Mouse (Mus musculus) retina, postnatal 1 day (tissue): ENCODE measurements around the gene Enpp7.

Experiments
- DNase-seq: peaks from one replicate; pipeline ENCODE4 v3.0.0-alpha.2; 2012

The Enpp7 gene

GRCm38 (mm10) chr11:118998540-118999265 lies 10.7 kb downstream of the Enpp7 start:
- peak; percentile 97 for DNase-seq

GRCm38 (mm10) chr11:118999361-118999804 lies 11.4 kb downstream of the Enpp7 start:
- DNase-seq, result peak; percentile 85

DNA sequence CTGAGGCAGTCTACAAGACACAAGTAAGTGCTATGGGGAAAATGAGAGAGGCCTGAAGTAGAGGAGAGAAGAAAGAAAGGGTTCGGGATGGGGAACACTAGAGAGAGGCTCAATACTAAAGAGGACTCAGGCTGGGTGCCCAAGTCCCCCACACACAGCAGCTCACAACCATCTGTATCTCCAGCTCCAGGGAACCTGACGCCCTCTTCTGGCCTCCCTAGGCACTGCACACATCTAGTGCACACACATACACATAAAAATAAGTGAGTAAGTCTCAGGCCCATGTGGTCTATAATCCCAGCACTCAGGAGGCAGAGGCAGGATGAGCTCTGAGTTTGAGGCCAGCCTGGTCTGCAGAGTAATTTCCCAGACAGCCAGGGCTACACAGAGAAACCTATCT lies 12.9 kb downstream of the Enpp7 start:
- DNase-seq, result no peak

DNA sequence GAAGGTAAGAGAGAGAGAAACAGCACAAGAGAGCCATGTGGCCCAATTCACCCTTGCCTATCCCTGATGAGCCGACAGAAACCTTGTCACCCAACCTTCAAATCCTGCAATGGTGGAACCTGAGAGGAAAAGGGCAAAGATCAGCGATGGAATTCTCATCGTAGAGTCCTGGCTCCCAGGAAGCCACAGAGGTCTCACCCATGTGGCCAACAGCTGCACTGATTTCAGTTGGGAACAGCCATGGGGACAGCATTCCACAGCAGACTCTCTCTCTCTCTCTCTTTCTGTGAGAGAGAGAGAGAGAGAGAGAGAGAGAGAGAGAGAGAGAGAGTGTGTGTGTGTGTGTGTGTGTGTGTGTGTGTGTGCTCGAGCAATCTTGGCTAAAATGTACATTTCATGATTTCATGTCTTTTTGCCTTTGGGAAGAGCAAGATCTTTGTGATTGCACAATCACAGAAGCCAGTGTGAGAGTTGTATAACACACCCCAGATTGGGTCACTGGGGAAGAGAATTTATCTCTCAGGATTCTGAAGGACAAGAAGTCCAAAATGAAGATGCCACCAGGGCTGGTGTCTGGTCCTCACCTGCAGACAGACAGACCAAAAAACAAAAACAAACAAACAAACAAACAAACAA lies 13.6 kb downstream of the Enpp7 start:
- no peak for DNase-seq

DNA sequence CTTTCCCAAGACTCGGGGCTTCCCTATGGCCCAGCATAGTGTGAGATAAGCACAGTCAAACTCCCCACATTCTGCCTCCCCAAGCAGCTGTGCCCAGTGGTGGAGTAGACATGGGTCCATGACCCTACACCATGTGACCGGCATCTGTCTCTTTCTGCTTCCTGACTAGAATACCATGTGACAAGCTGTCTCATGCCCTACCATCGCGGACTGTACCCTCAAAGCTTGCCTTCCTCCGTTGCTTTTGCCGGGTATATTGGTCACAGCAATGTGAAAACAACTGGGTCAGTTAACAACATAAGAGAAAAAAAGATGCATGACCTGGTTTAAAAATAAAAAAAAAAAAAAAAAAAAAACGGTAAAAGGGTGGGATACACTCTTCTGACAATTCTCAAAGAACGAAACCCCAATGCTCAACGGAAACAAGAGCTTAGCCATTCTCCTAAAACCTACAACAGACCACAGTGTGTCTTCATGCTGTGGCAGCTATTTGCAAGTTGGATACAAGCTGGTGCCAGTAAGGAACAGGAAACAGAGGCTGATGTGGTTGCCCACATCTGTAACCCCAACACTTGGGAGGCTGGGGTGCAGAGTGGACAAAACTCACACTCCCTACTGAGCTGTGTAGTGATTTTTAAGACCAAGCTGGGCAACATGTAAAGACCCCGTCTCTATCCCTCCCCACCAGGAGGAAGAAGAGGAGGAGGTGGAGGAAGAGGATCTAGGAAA lies 17.7 kb downstream of the Enpp7 start:
- DNase-seq, result no peak

DNA sequence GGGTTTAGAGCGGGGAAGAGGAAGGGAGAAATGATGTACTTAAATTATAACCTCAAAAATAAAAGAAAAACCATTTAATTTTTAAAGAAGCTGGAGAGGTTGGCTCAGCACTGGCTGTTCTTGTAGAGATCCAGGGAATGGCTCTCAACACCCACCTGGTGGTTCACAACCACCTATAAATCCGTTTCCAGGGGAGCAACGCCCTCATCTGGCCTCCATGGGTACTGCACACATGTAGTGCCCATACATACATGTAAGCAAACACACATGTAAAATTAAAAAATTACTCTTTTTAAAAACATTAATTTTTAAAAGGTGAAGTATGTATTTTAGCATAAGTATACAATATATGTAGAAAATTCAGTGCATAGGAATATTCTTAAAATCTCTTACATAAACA lies 18.5 kb downstream of the Enpp7 start:
- no peak for DNase-seq

GRCm38 (mm10) chr11:119007461-119008456 lies 19.8 kb downstream of the Enpp7 start:
- DNase-seq, result no peak

DNA sequence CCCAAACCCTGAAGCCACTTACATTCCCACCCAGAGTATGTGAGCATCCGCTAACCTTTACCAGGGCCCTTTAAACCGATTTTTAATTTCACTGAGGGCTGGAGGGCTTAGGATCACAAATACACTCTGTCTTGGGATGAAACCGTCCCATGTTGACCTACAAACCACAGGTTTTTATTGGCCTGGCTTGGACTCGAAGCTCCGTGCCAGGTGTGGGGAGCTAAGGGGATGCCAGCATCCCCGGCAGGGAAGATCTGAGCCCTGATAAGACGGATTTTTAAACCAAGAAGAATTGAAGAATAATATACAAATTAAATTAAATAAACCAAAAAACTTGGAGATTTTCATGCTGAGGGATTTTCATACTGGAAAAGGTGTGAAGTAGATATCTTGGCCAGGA lies 26.5 kb downstream of the Enpp7 start:
- no peak for DNase-seq

- DNase-seq, result no peak
These were observed 29.5 kb downstream of the Enpp7 start for GRCm38 (mm10) chr11:119017506-119017905.

GRCm38 (mm10) chr11:119021180-119021579 lies 33.2 kb downstream of the Enpp7 start:
- no peak for DNase-seq

DNA sequence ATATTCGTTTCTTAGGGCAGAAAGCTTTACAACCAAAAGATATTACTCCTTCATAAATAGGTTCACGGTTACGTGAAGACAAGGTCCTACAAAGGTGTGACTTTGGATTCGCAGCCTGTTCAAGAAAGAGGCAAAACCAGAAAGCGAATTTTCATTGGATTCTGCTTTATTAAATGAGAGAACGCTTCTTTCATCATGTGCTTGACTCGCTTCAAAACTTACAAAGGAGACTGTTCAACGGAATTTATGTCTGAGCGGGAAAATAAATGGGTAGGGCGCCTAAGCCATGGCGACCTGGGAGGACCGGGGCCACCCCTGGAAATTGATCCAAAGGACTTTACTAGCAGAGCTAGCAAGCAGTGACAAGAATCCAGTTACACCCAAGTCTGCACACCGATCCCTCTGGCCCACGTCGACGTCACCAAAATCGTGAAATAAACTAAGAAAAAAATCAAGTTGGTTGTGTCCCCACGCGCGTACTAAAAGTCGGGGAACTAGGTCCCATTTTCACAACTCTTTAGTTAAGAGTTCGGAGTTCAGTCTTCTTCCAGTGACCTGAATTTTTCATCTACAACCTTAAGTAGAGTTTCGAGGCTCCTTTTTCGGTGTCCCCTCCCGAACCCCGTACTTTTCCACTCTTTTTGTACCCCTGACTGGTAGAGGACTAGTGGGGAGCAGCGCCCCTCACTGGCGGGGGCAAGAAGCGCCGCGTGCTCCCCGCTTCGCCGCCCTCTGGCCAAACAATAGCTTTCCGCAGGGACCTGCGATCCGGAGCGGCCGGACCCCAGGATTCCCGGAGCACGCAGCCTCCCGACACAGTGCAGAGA lies 34.3 kb downstream of the Enpp7 start:
- no peak for DNase-seq

GRCm38 (mm10) chr11:119022895-119023615 lies 35.1 kb downstream of the Enpp7 start, which contains the start of gene Cbx2:
Cbx2 (plus strand) TSS chr11:119022962.
- peak; percentile 95 for DNase-seq

DNA sequence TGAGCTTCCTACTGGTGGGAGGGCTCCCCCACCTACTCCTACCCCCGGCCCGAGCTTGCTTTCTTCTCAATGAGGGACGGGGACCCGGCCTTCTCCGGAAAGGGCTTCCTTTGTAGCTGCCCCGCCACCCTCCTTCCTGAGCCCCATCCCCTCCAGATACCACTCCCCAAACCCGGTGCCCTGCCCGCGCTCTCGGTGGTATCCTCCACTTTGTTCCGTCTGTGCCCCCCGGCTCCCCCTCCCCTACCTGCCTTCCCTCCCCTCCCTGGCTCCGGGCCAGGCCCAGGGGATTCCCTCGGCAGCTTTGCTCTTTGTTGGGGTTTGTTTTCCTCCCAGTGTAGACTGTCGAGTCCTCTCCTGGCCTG lies 35.6 kb downstream of the Enpp7 start:
- peak; percentile 72 for DNase-seq

GRCm38 (mm10) chr11:119024260-119024659 lies 36.3 kb downstream of the Enpp7 start:
- DNase-seq, result no peak

DNA sequence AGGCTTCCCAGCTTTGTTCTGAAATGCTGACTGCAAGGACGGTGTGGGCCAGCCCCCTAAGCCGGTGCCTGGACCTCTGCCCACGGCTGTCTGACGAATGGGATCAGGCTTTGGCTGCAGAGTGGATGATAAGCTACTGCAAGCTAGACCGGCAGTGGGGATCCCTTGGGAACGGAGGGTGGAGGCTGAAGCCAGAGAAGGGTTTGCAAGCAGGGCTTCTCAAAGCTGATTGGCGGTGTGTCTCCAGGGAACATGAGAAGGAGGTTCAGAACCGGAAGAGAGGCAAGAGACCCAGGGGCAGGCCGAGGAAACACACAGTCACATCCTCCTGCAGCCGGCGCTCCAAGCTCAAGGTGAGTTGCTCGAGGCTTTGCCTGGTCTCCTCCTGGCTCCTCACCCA lies 38.2 kb downstream of the Enpp7 start:
- peak; percentile 49 for DNase-seq

GRCm38 (mm10) chr11:119033874-119034558 lies 46.0 kb downstream of the Enpp7 start:
- peak; percentile 89 for DNase-seq

DNA sequence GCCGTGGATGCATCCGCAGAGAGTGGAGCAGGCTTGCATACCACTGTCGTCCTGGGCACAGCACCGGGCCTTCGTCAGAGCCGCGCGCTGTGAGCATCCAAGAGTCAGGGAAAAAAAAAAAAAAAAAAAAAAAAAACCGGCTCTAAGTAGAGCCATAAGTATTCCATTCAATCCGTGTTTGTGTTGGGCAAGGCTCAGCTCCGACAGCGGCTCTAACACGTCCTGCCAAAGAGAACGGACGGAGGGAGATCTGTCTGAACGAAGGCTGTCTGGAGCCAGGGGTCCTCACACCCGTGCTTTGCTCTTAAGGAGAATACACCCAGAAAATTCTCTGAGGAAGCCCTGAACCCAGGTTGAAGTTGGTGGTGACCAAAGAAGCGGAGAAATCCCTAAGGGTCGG lies 46.6 kb downstream of the Enpp7 start:
- DNase-seq, result no peak

- no peak for DNase-seq
These were observed 47.2 kb downstream of the Enpp7 start for GRCm38 (mm10) chr11:119035094-119035685.

DNA sequence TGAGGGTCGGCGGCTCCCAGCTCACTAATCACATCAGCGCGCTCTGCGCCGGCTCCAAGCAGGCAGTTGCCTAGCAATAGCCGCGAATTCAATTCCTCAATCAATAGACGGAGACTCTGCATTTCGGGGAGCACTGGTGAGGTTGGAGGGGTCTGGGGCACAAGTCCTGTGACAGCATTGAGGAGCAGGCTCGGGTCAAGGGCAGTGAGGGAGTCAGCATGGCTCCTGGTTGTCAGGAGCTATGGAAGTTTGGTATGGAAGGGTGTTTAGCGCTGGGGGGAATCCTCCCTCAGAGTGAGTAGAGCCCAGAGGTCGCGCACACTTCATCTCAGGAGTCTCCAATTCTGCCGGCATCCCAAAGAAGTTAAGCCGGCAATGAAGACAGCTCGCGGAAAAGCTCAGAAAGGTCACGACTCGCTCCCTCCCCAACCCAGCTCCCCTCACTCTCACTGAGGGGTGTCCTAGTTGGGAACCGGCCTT lies 47.7 kb downstream of the Enpp7 start:
- peak; percentile 35 for DNase-seq

DNA sequence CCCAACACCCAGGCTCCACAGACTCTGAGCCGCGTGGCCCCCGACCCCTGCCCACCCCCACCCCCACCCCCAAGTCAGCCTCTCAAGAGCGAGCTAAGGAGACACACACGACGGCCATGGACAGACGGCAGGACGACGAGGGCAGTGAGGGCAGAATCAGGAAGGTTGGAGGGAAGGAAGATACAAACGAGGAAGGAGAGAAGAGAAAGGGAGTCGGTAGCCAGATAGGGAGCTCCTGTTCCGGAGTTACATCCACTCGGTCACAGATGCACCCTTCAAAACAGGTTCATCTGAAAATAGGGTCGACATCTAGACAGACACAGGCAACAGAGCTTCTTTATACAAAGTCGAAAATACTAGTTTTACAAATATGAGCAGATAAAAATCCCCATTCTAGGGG lies 48.5 kb downstream of the Enpp7 start:
- no peak for DNase-seq
